8 mouse cellular contexts compared by ENCODE assay signal in genomic region chr10:111539724-111540324, GRCm38 (mm10). TPM values are rescaled to one million over a fixed set of nuclear protein-coding genes. Genes with fewer than 3 reads are reported as not detected.
DNase-seq lines count a peak whose midpoint lies in the region; ATAC-seq lines count a peak whose summit lies in the region.

No protein-coding gene starts in this region.

- no peaks in the 10 kb centered on the region for H3K4me1 ChIP-seq in neural tube, embryonic 11.5 days (ENCODE audit: control insufficient read depth, insufficient read depth, low read length)
- peaks cover 52% of the 10 kb centered on the region for H3K4me1 ChIP-seq in embryonic facial prominence, embryonic 13.5 days
- H3K4me1 ChIP-seq in heart, embryonic 15.5 days (replicated peaks) = peaks cover 27% of the 10 kb centered on the region
- H3K4me1 ChIP-seq in lung, embryonic 15.5 days = peaks cover 65% of the 10 kb centered on the region

- ATAC-seq in neural tube, embryonic 11.5 days (ENCODE audit: insufficient read depth, low FRiP score, low TSS enrichment) = no peak
- peak; percentile 76 for ATAC-seq in embryonic facial prominence, embryonic 13.5 days (ENCODE audit: insufficient number of reproducible peaks, insufficient read depth, low FRiP score, low TSS enrichment, low read depth)
- no peak for ATAC-seq in heart, embryonic 15.5 days (replicated peaks; ENCODE audit: insufficient number of reproducible peaks, insufficient read depth, low FRiP score, low read depth)
- ATAC-seq in lung, embryonic 15.5 days (ENCODE audit: borderline replicate concordance, extremely low read depth, low FRiP score, low TSS enrichment) = no peak; the same call in 1 of the 2 replicates

- no peaks in the 10 kb centered on the region for H3K27me3 ChIP-seq in neural tube, embryonic 11.5 days (ENCODE audit: control insufficient read depth, insufficient read depth, low read length)
- no peaks in the 10 kb centered on the region for H3K27me3 ChIP-seq in embryonic facial prominence, embryonic 13.5 days
- no peaks in the 10 kb centered on the region for H3K27me3 ChIP-seq in heart, embryonic 15.5 days
- H3K27me3 ChIP-seq in lung, embryonic 15.5 days = no peaks in the 10 kb centered on the region

- H3K4me3 ChIP-seq in neural tube, embryonic 11.5 days (ENCODE audit: low read depth, low read length) = no peak overlapping the region
- H3K4me3 ChIP-seq in embryonic facial prominence, embryonic 13.5 days = 0 out of 2 replicates have a peak overlapping the region, but pooled peaks have one; percentile 7
- H3K4me3 ChIP-seq in heart, embryonic 15.5 days = no peak overlapping the region
- H3K4me3 ChIP-seq in lung, embryonic 15.5 days = no peak overlapping the region

- peak overlapping the region; percentile 69 for H3K27ac ChIP-seq in neural tube, embryonic 11.5 days (ENCODE audit: low read depth, low read length)
- H3K27ac ChIP-seq in embryonic facial prominence, embryonic 13.5 days = peak overlapping the region; percentile 79
- H3K27ac ChIP-seq in heart, embryonic 15.5 days = peak overlapping the region; percentile 17; the same call in 1 of the 2 replicates
- H3K27ac ChIP-seq in lung, embryonic 15.5 days = peak overlapping the region; percentile 85

- H3K36me3 ChIP-seq in neural tube, embryonic 11.5 days (ENCODE audit: control insufficient read depth, insufficient read depth, low read length) = no peaks in the 10 kb centered on the region
- H3K36me3 ChIP-seq in embryonic facial prominence, embryonic 13.5 days = no peaks in the 10 kb centered on the region
- no peaks in the 10 kb centered on the region for H3K36me3 ChIP-seq in heart, embryonic 15.5 days
- no peaks in the 10 kb centered on the region for H3K36me3 ChIP-seq in lung, embryonic 15.5 days

- no peak overlapping the region for H3K4me2 ChIP-seq in neural tube, embryonic 11.5 days (ENCODE audit: low read depth)
- peak overlapping the region; percentile 43 for H3K4me2 ChIP-seq in embryonic facial prominence, embryonic 13.5 days
- peak overlapping the region; percentile 18; the same call in 1 of the 2 replicates for H3K4me2 ChIP-seq in heart, embryonic 15.5 days
- H3K4me2 ChIP-seq in lung, embryonic 15.5 days = peak overlapping the region; percentile 34

- 30% methylated on average over 9 of the region's 9 CpGs for WGBS in neural tube, embryonic 11.5 days
- WGBS in embryonic facial prominence, embryonic 13.5 days = 14% methylated on average over 9 of the region's 9 CpGs
- WGBS in heart, embryonic 15.5 days = 34% methylated on average over 9 of the region's 9 CpGs
- 21% methylated on average over 9 of the region's 9 CpGs for WGBS in lung, embryonic 15.5 days

- DNase-seq in neural tube, embryonic 11.5 days (ENCODE audit: low spot score) = peak; percentile 54
- DNase-seq in neural tube, embryonic 10.5 days (ENCODE audit: extremely low spot score, low spot score) = no peak
- DNase-seq in kidney, postnatal 14 days = peak; percentile 45
- DNase-seq in right cerebral cortex, postnatal 10 days (ENCODE audit: low spot score in 2 of 2) = peak; percentile 69 to 80
- no peak for DNase-seq in MN1 (ENCODE audit: low spot score)

- H3K9me3 ChIP-seq in neural tube, embryonic 11.5 days (ENCODE audit: control insufficient read depth, low read length) = no peaks in the 10 kb centered on the region
- 0 out of 2 replicates have a peak, but pooled peaks cover 4% of the 10 kb centered on the region for H3K9me3 ChIP-seq in embryonic facial prominence, embryonic 13.5 days
- H3K9me3 ChIP-seq in heart, embryonic 15.5 days (replicated peaks) = no peaks in the 10 kb centered on the region
- no peaks in the 10 kb centered on the region for H3K9me3 ChIP-seq in lung, embryonic 15.5 days

- 0 out of 2 replicates have a peak overlapping the region, but pooled peaks have one; percentile 8 for H3K9ac ChIP-seq in neural tube, embryonic 11.5 days (ENCODE audit: low read length)
- H3K9ac ChIP-seq in embryonic facial prominence, embryonic 13.5 days = no peak overlapping the region
- H3K9ac ChIP-seq in heart, embryonic 15.5 days = no peak overlapping the region
- H3K9ac ChIP-seq in lung, embryonic 15.5 days = no peak overlapping the region

RNA-seq across cellular contexts. Expression of gene Phlda1, which starts 33.7 kb away (rescaled TPM):
- 32.2 and 32.7 TPM in 2 replicates for polyA plus RNA-seq in neural tube, embryonic 11.5 days (2014; fragmentation: Nextera tagmentation; extraction: Ambion mirVana)
- 32.0 and 36.6 TPM in 2 replicates for polyA plus RNA-seq in embryonic facial prominence, embryonic 13.5 days (2015; fragmentation: Nextera tagmentation; extraction: Ambion mirVana)
- polyA plus RNA-seq in heart, embryonic 15.5 days (2015; fragmentation: Nextera tagmentation; extraction: Ambion mirVana) = 28.7 and 29.5 TPM in 2 replicates
- 113 and 116 TPM in 2 replicates for polyA plus RNA-seq in lung, embryonic 15.5 days (2015; fragmentation: Nextera tagmentation; extraction: Ambion mirVana)

Comparison
In these comparisons a context has a peak if more than half of its experiments do, and no peak if none do; other contexts are left out.
1. DNase-seq: peak in neural tube, embryonic 11.5 days (single experiment), kidney, postnatal 14 days (single experiment) and right cerebral cortex, postnatal 10 days (2 of 2); none in neural tube, embryonic 10.5 days (single experiment) and MN1 (single experiment).
2. H3K27ac ChIP-seq: peak in every context shown above with its lines; median percentile 85 in lung, embryonic 15.5 days; 79 in embryonic facial prominence, embryonic 13.5 days; 69 in neural tube, embryonic 11.5 days; 17 in heart, embryonic 15.5 days.